Mouse (Mus musculus) skeletal muscle tissue, adult 2 months (tissue): ENCODE measurements around the gene Cdk20.
"Not testable (repeated sequence)": the region's sequence is repeated elsewhere in the genome, so short reads cannot be mapped to it uniquely, and the experiment has no call there.

ENCODE experiments used
- DNase-seq: peaks from one replicate; pipeline ENCODE4 v3.0.0-alpha.2; 2012; ENCODE audit warnings: low read depth, low spot score

The Cdk20 gene

GRCm38 (mm10) chr13:64422607-64422957 is 9.5 kb upstream of the Cdk20 start:
- no peak for DNase-seq

- DNase-seq: no peak
Measured at GRCm38 (mm10) chr13:64424347-64424746, 7.8 kb upstream of the Cdk20 start.

- no peak for DNase-seq
Measured at GRCm38 (mm10) chr13:64425280-64425679, 6.8 kb upstream of the Cdk20 start.

- DNase-seq: no peak
Measured at GRCm38 (mm10) chr13:64429328-64429727, 2.8 kb upstream of the Cdk20 start.

GRCm38 (mm10) chr13:64437801-64438200 is 5.7 kb downstream of the Cdk20 start:
- no peak for DNase-seq

GRCm38 (mm10) chr13:64438863-64439452 is 6.8 kb downstream of the Cdk20 start:
- peak; percentile 67 for DNase-seq

GRCm38 (mm10) chr13:64439471-64439870 is 7.4 kb downstream of the Cdk20 start:
- no peak for DNase-seq

- DNase-seq: no peak
Measured at GRCm38 (mm10) chr13:64440592-64440991, 8.5 kb downstream of the Cdk20 start.

GRCm38 (mm10) chr13:64443263-64443894 is 11.3 kb downstream of the Cdk20 start:
- no peak for DNase-seq

- DNase-seq: no peak
Measured at GRCm38 (mm10) chr13:64445254-64445920, 13.3 kb downstream of the Cdk20 start.

- DNase-seq: no peak
Measured at GRCm38 (mm10) chr13:64447947-64448346, 15.8 kb downstream of the Cdk20 start.

GRCm38 (mm10) chr13:64448729-64449128 is 16.6 kb downstream of the Cdk20 start:
- no peak for DNase-seq

- no peak for DNase-seq
Measured at GRCm38 (mm10) chr13:64450001-64450794, 18.1 kb downstream of the Cdk20 start.

- DNase-seq: not testable (repeated sequence)
Measured at GRCm38 (mm10) chr13:64457225-64457978, 25.3 kb downstream of the Cdk20 start.

GRCm38 (mm10) chr13:64458181-64458580 is 26.1 kb downstream of the Cdk20 start:
- no peak for DNase-seq

- no peak for DNase-seq
Measured at GRCm38 (mm10) chr13:64462581-64462980, 30.5 kb downstream of the Cdk20 start.

GRCm38 (mm10) chr13:64465166-64465565 is 33.1 kb downstream of the Cdk20 start:
- DNase-seq: no peak

GRCm38 (mm10) chr13:64467886-64468285 is 35.8 kb downstream of the Cdk20 start:
- no peak for DNase-seq

- no peak for DNase-seq
Measured at GRCm38 (mm10) chr13:64477968-64478367, 45.9 kb downstream of the Cdk20 start.

GRCm38 (mm10) chr13:64479960-64480359 is 47.8 kb downstream of the Cdk20 start:
- DNase-seq: no peak

- DNase-seq: no peak
Measured at GRCm38 (mm10) chr13:64489886-64490285, 57.8 kb downstream of the Cdk20 start.
